Mouse (Mus musculus) olfactory bulb, adult 2 months (tissue): ENCODE data around the gene Fam57b. TPM values are rescaled to one million over a fixed set of nuclear protein-coding genes. Genes with fewer than 3 reads are reported as not detected.

Experiments
- H3K27ac ChIP-seq: fragments of 200-500 bp; 2 replicates; pipeline ENCODE4 v1.5.1; 2012; ENCODE audit warnings: low read depth, low read length; ENCODE audit not compliant: insufficient read depth
- H3K4me1 ChIP-seq: fragments of 200-500 bp; 2 replicates; pipeline ENCODE4 v1.6.1; 2012; ENCODE audit warnings: low read length; ENCODE audit not compliant: control insufficient read depth, insufficient read depth
- H3K4me3 ChIP-seq: fragments of 200-500 bp; 2 replicates; pipeline ENCODE4 v1.5.1; 2012; ENCODE audit warnings: mild to moderate bottlenecking, low read depth, low read length, moderate library complexity; ENCODE audit not compliant: insufficient read depth
- CTCF ChIP-seq: fragments of 200-500 bp; IDR thresholded peaks from 2 replicates; pipeline ENCODE4 v1.5.1; 2012; ENCODE audit warnings: low read depth, mild to moderate bottlenecking, low read length, moderate library complexity; ENCODE audit not compliant: insufficient read depth
- POLR2A ChIP-seq: fragments of 200-500 bp; IDR thresholded peaks from 2 replicates; pipeline ENCODE4 v1.6.1; 2012; ENCODE audit warnings: mild to moderate bottlenecking, low read depth, low read length, moderate library complexity; ENCODE audit not compliant: insufficient read depth
- WGBS: fragments of 180-500 bp; shearing (Covaris S2); methylation state at CpG from one replicate; pipeline ENCODE4 v1.1.7; 2018; 5-methylcytosine and 5-hydroxymethylcytosine counted together
- polyA plus RNA-seq: library from polyadenylated mRNA; stranded (reverse); fragments of >200 nt; gene quantifications from 2 replicates; pipeline ENCODE4 v1.2.4, GENCODE M21; 2012; ENCODE audit warnings: low replicate concordance; ENCODE audit not compliant: missing spikeins, insufficient read depth, insufficient read length

The Fam57b gene
- polyA plus RNA-seq, 1 experiment: not detected

DNA sequence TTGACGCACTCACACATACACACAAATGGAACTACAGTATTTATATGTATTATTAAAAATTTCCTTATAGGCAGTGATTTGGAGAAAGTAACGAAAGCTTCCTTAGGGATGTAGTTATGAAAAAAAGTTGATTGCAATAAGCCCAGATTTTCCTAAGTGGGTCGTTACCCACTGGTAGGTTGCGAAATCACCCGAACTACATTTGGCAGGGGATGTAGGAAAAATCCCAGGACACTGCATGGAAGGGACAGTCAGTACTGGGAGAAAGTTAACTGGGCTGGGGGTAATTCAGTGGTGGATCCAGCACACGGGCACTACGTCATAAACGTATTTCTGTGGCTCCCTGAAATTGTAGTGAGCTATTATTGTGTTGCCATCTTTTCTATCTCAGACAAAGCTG is 19.0 kb downstream of the Fam57b start:
- Histone ChIP-seq H3K27ac (no peak overlapping the region), H3K4me3 (no peak overlapping the region), H3K4me1 (no peaks in the 10 kb centered on the region)
- 83% methylated on average over 8 of the region's 8 CpGs for WGBS
- TF ChIP-seq CTCF (no peak), POLR2A (no peak)

DNA sequence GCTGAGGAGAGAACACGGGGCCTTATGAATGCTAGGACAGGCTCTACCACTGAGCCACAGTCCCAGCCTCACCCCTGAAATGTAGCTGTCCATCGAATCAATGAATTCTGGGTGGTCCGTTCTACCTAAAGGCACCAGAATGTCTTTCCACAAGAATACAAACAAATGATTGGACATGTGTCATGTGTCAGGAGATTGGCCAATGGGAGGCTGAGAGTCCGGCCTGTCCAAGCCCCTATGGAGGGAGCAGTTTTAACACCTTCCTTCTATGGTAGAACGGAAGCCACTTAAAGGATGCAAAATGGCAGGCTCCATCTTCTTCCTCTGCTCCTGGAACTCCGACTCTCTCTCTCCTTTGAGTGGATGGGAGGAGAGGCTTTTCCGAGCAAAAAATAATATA is 20.1 kb downstream of the Fam57b start:
- 84% methylated on average over 7 of the region's 7 CpGs for WGBS
- H3K4me3 ChIP-seq: no peak overlapping the region
- H3K27ac ChIP-seq: no peak overlapping the region
- H3K4me1 ChIP-seq: peaks cover 6% of the 10 kb centered on the region
- no peak for TF ChIP-seq POLR2A
- no peak for TF ChIP-seq CTCF

DNA sequence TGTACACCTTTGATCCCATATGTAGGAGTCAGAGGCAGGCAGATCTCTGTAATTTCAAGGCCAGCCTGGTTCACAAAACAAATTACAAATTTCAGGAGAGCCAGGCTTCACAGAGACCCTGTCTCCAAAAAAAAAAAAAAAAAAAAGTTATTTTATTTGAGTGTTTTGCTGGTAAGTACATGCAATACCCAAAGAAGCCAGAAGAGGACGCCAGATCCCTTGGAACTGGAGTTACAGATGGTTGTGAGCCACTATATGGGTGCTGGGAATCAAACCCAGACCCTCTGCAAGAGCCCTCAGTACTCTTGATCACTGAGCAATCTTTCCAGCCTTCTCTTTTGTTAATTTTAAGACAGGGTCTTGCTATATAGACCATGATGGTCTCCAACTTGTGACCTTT is 21.4 kb downstream of the Fam57b start:
- Histone ChIP-seq H3K27ac (no peak overlapping the region), H3K4me3 (no peak overlapping the region), H3K4me1 (peaks cover 6% of the 10 kb centered on the region)
- 26% methylated on average over 1 of the region's 1 CpGs for WGBS
- no peak for TF ChIP-seq CTCF
- no peak for TF ChIP-seq POLR2A

DNA sequence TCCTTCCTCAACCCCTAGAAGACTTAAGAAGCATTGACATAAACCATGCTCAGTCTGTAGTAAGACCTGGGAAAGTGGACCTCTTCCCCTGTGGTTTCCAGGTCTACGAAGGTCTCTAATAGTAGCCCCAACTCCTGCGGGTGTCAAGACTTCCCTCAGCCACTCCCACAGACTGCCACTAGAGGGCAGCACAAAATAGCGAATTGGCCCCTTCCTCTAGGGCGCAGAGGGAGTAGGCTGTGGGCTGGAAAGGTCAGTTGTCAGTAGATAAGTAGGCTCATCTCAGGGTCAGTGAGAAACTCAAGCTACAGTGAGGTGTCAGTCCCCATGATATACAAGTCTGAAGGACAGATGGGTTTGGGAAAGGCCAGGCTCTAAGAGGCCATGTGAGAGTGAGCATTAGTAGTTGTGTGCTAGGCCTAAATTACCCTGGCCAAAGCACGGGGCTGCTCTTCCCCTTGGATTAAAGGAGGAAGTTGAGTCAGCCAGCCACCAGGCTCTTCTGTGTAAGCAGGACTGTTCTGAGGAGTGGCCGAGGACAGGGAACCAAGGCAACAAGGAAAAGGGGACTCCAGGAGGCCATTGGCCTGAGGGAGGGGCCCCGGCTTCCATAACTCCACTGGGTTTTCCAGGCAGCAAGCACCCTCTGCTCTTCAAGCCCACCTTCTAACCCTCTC is 24.5 kb downstream of the Fam57b start:
- 22% methylated on average over 7 of the region's 7 CpGs for WGBS
- 0 out of 2 replicates have a peak overlapping the region, but pooled peaks have one; percentile 87 for H3K4me3 ChIP-seq
- TF ChIP-seq POLR2A (no peak), CTCF (peak; percentile 78)
- H3K4me1 ChIP-seq: peaks cover 28% of the 10 kb centered on the region
- H3K27ac ChIP-seq: peak overlapping the region; percentile 59

DNA sequence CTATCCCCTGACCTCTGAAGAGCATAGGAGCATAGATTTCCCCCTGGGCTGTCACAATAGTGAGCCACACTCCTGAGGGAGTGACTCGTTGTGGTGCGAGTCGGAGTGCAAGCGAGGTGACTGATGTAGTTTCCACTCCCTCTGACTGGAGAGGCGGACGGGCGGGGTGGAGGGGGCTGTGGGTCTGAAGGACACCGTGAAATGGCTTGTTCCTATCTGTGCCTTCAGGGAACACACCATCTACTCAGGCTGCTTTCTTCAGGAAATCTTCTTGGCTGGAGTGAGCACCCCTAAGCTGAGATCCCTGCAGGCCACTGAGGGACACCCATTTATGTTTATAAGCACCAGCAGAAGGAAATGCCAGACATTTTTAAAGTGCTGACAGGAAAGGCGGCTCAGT is 25.3 kb downstream of the Fam57b start:
- H3K4me1 ChIP-seq: peaks cover 28% of the 10 kb centered on the region
- H3K4me3 ChIP-seq: peak overlapping the region; percentile 87
- TF ChIP-seq POLR2A: no peak
- TF ChIP-seq CTCF: no peak
- WGBS: 13% methylated on average over 9 of the region's 9 CpGs
- peak overlapping the region; percentile 59 for H3K27ac ChIP-seq

DNA sequence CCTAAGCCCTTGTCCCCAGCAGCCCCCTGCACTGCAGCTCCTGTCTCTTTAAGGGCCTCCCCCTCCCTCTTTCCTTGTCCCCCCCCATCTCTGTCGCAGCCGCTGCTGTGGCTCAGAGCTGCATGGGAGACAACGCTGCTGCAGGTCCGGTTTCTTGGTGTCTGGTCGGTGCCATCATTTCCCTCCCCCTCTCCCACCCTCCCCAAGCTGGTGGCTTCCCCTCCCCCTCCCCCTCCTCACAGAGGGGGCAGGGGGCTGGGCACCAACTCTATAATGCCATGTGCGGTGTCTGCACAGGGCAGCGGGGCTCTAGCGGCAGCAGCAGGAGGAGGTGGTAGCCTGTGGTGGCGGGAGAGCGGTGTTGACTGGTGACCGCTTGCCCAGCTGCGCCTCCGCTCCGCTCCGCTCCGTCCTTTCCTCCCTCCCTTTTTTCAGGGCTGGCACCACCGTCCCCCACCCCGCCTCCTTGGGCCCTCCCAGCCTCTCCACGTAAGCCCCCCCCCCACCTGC is 25.8 kb downstream of the Fam57b start:
- Histone ChIP-seq H3K27ac (no peak overlapping the region), H3K4me3 (peak overlapping the region; percentile 87), H3K4me1 (peaks cover 28% of the 10 kb centered on the region)
- TF ChIP-seq POLR2A (peak; percentile 16; the same call in 1 of the 2 replicates), CTCF (no peak)
- WGBS: 3% methylated on average over 15 of the region's 19 CpGs

DNA sequence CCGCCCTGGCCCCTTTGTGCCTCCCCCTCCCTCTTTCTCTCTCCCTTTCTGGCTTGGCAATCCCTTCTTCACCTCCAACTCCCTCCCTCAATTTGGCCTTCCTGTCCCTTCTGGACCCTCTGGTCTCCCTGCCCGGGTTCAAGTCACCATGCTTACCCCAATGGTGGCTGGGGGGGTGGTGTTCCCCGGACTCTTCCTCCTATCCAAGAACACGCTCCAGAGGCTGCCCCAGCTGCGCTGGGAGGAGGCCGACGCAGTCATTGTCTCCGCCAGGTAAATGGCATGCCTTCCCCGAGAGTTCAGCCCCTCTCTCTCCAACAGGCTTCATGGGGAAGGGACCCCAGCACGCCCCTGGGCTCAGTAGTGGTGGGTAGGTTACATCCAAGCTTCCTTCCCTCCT is 26.5 kb downstream of the Fam57b start:
- H3K4me3 ChIP-seq: peak overlapping the region; percentile 87
- TF ChIP-seq CTCF (no peak), POLR2A (no peak)
- 9% methylated on average over 10 of the region's 10 CpGs for WGBS
- H3K4me1 ChIP-seq: peaks cover 28% of the 10 kb centered on the region
- no peak overlapping the region for H3K27ac ChIP-seq

DNA sequence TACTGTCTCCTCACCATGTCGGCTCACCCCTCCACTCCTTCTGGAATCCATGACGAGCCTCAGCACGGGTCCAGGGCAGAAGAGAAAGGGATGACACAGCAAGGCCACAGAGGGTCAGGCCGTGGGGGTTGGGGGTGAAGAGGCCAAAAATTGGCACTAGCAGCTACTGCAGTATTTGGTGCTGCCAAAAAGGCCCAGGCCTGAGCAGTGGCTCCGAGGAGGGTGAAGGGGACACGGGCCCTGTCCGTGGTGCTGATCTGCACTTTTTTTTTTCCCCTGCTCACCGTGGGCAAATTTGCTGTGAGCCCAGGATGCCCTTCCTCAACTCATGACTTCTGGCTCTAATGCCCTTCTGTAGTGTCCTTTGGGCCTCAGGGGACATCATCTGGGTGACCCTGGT is 27.9 kb downstream of the Fam57b start:
- H3K4me1 ChIP-seq: peaks cover 28% of the 10 kb centered on the region
- no peak for TF ChIP-seq POLR2A
- no peak for TF ChIP-seq CTCF
- no peak overlapping the region for H3K4me3 ChIP-seq
- WGBS: 45% methylated on average over 8 of the region's 8 CpGs
- no peak overlapping the region for H3K27ac ChIP-seq

DNA sequence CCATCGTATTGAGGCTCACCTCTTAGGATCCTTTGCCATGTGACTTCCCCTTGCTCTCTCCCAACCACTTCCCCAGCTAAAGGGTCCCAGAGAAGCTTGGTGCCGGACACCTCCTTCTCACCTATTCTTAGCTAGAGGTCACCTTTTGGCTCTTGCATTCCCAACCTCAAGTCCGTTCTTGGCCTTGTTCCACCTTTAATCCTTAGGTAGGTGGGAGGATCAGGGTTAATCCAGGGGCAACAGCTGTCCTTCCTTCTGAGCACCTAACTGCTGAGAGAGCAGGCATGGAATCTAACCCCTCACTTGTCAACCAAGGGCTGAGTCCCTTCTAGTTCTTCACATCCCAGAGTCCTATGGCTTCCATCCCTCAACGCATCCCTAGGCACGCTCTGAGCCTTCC is 28.5 kb downstream of the Fam57b start:
- H3K4me3 ChIP-seq: no peak overlapping the region

DNA sequence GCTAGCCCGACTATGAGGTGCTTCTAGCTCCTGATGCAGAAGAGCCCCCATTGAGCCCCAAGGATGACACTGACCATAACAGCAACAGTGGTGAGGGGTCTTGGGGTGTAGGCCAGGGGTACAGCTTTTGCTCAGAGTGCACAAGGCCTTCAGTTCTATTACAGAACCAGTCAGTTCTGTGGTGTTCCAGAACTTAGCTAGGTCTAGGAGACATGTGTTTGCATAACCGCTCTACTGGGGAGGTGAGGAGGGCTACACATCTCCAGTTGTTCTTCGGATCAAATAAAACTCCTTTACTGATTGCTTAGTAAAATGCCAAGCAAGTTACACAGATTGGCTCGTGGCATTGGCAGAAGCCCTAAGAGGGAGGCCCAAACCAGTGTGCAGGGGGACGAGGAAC is 34.1 kb downstream of the Fam57b start, which contains the start of gene 4930451I11Rik:
Gene 4930451I11Rik, minus strand, starts transcription at position 101 of the 400 bp plus-strand sequence.
- H3K27ac ChIP-seq: no peak within 1 kb of the TSS
- no peak for TF ChIP-seq CTCF
- TF ChIP-seq POLR2A: no peak
- WGBS: 54% methylated on average over 5 of the region's 5 CpGs
- H3K4me1 ChIP-seq: peaks cover 8% of the 10 kb centered on the region
- peak within 1 kb of the TSS; percentile 16 for H3K4me3 ChIP-seq

More for the DNA sequence above, 28.5 kb downstream of the Fam57b start:
- TF ChIP-seq CTCF (no peak), POLR2A (no peak)
- 69% methylated on average over 5 of the region's 5 CpGs for WGBS
- peaks cover 28% of the 10 kb centered on the region for H3K4me1 ChIP-seq
- no peak overlapping the region for H3K27ac ChIP-seq
